Mouse (Mus musculus) testis, adult 2 months (tissue): ENCODE measurements around the gene Nrgn.

Source experiments
- CTCF ChIP-seq: fragments of 200-500 bp; IDR thresholded peaks from 2 replicates; pipeline ENCODE4 v1.5.1; 2012; ENCODE audit warnings: low read depth, mild to moderate bottlenecking, inconsistent platforms, low read length, moderate library complexity; ENCODE audit not compliant: control insufficient read depth, insufficient read depth, insufficient replicate concordance
- POLR2A ChIP-seq: fragments of 200-500 bp; IDR thresholded peaks from 2 replicates; pipeline ENCODE4 v1.6.1; 2012; ENCODE audit warnings: low read depth, mild to moderate bottlenecking, inconsistent platforms, low read length, moderate library complexity; ENCODE audit not compliant: control insufficient read depth

GRCm38 (mm10) chr9:37501170-37501569 lies 51.5 kb downstream of the Nrgn start:
- no peak for TF ChIP-seq CTCF
- TF ChIP-seq POLR2A = no peak
